Mouse (Mus musculus) small intestine, adult 2 months (tissue): ENCODE measurements around the gene Map7.

ENCODE experiments used
- CTCF ChIP-seq: fragments of 200-500 bp; IDR thresholded peaks from 2 replicates; pipeline ENCODE4 v1.5.1; 2012; ENCODE audit warnings: low read depth, mild to moderate bottlenecking, control low read depth, inconsistent platforms, low read length, moderate library complexity, mixed read lengths; ENCODE audit not compliant: insufficient replicate concordance, insufficient read length; ENCODE audit errors: extremely low read depth
- POLR2A ChIP-seq: fragments of 200-500 bp; IDR thresholded peaks from 2 replicates; pipeline ENCODE4 v1.6.1; 2012; ENCODE audit warnings: low read depth, mild to moderate bottlenecking, control low read depth, inconsistent platforms, low read length, moderate library complexity

- no peak for TF ChIP-seq CTCF
- no peak for TF ChIP-seq POLR2A
These were observed 56.6 kb downstream of the Map7 start for GRCm38 (mm10) chr10:20204696-20205431.
